Mouse (Mus musculus): ENCODE data around the gene Art2b.
"Not testable (repeated sequence)": the region's sequence is repeated elsewhere in the genome, so short reads cannot be mapped to it uniquely, and the experiment has no call there.

The Art2b gene

DNA sequence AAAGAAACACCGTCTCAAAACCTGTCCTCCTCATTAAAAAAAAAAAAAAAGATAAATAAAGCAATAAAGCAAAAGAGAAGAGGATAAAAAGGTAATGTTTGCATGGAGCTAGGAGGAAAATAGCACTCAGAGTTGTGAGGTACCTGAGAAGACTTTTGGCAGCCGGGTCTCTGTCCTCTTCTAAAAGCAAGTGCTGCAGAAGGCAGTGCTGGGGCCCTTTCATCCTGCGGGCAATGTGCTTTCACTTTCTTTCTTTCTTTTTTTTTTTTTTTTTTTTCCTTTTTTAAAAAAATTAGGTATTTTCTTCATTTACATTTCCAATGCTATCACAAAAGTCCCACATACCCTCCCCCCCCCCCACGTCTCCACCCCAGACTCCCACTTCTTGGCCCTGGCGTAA, at the start of gene Art2b:
Gene Art2b (minus strand): TSS at position 193 of the 400 bp plus-strand sequence.
- DNase-seq (ENCODE audit: low spot score), result no peak

DNA sequence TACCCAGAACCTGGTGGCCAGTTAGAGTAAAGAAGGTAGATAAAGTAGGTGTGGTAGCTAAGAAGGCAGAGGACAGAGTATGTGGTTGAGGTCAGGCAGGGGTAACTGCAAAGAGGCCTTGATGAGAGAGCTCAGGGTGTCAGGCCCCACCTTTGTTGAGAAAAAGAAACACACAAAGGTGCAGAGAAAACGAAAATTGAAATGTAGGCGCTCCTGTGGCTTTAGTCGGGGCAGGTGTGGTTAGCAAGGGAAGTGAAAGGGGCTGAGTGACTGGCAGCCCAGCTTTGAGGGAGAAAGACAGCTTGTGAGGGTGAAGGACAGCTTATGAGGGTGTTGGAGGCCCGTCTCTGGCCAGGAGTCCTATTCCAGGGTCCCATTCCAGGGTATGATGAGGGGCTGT, 49.1 kb upstream of the Art2b start:
- no peak for DNase-seq (ENCODE audit: low spot score)

DNA sequence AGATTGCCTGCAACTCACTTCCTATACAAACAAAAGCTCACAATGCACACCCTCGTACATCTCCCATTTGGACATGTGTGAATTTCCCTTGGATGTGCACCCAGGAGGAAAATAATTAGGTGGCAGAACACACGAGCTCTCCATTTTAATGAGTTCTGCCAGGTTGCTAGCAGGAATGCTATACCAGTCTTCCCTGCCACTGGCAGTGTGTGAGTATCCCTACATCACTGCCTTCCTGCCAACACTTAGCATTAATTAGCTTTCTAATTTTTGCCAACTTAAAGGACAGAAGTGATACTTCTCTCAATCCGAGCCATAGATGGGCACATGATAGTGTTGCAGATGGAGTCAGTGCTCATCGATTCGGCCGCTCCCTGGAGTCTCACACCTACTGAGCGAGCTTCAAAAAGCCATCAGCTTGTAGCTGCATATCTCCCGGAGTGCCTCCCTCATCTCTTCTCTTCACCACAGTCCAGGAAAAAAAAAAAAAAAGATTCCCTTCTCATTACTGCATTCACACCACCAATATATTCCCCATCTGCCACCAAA, 48.3 kb upstream of the Art2b start:
- no peak for DNase-seq (ENCODE audit: low spot score)

DNA sequence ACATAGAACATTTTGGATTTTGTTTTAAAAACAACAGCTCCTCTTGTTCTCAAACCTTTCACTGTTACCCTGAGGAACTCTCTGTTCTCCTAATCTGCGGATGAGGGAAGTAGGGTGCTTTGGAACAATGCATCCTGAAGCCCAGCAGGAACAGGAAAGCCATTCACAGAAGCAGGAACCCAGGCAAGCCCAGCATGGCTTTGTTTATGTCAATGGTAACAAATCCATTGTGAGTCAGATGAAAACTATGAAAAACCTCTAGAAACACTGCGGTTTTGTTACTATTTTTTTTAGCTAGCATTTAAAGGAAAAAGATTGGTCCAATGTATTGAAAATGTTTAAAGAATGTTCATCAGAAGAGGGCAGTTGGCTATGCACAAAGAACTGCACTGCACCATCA, 43.1 kb upstream of the Art2b start:
- DNase-seq (ENCODE audit: low spot score), result no peak

DNA sequence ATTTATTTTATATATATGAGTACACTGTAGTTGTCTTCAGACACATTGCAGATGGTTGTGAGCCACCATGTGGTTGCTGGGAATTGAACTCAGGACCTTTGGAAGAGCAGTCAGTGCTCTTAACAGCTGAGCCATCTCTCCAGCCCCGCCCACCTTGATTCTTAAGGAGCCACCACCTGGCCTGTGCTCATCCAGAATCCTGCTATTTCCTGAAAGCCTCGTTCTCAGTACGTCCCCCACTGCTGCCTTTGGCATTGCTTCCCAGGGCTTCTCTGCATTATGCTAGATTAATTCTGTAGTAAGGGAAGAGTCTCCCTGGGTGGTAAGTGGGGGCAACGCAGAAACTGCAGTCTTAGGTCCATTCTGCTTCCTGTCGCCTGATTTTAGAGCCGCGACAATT, 41.8 kb upstream of the Art2b start:
- not testable (repeated sequence) for DNase-seq (ENCODE audit: low spot score)

DNA sequence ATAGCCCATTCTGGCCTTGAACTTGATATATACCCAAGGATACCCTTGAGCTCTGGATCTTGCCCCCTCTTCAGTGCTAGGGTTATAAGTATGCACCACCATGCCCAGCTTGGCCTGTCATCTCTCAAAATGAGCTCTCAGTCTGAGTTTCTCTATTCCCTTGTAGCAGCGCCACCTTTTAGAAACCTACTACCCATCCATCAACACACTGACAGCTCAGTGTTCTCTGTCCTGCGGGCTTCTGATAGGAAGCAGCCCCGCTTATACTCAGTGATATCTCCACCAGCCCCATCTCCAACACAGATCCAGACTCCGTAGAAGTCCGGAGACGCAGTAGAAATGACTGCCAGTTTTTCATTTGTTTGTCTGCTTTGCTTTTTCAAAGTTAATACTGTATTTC, 38.9 kb upstream of the Art2b start:
- no peak for DNase-seq (ENCODE audit: low spot score)

DNA sequence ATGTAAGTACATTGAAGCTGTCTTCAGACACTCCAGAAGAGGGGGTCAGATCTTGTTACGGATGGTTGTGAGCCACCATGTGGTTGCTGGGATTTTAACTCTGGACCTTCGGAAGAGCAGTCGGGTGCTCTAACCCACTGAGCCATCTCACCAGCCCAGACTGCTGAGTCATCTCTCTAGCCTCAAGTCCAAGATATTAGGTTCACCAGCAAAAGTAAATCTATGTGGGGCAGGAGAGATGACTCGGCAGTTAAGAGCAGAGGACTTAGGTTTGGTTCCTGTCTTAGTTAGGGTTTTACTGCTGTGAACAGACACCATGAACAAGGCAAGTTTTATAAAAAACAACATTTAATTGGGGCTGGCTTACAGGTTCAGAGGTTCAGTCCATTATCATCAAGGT, 36.5 kb upstream of the Art2b start:
- DNase-seq (ENCODE audit: low spot score), result not testable (repeated sequence)

DNA sequence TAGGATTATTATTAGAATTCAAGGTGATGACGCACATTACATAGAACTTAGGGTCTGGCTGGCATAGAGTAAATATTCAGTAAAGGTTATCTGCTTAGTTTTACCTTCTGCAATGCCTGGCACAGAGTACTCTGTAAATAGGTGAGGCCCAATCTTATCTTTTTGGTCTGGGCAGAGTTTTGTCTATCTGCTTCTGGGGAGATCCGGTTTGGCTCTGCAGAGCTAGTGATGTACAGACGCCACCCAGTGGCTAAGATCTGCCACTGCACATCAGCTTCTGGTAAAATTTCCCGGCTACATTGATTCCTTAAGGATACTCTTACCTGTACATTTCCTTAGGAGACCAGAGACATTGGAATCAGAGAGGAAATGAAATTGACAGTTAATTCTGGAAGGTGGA, 35.0 kb upstream of the Art2b start:
- peak; percentile 79 for DNase-seq (ENCODE audit: low spot score)

DNA sequence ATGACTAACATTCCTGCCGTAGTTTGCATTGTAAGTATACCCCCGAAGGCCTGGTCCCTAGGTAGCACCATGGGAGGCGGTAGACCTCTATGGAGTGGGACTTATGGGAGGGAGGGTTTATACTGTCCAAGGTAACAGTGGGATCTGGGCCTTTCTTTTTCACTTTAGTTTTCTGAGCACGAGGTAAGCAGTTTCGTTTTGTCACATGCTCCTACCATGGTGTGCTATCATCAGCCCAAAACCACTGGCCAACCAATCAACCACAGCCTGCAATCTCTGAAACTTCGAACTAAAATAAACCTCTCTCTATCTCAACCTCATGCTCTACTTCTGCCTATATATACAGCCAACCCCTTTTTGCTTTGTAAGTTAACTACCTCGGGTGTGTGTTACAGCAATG, 32.9 kb upstream of the Art2b start:
- no peak for DNase-seq (ENCODE audit: low spot score)

DNA sequence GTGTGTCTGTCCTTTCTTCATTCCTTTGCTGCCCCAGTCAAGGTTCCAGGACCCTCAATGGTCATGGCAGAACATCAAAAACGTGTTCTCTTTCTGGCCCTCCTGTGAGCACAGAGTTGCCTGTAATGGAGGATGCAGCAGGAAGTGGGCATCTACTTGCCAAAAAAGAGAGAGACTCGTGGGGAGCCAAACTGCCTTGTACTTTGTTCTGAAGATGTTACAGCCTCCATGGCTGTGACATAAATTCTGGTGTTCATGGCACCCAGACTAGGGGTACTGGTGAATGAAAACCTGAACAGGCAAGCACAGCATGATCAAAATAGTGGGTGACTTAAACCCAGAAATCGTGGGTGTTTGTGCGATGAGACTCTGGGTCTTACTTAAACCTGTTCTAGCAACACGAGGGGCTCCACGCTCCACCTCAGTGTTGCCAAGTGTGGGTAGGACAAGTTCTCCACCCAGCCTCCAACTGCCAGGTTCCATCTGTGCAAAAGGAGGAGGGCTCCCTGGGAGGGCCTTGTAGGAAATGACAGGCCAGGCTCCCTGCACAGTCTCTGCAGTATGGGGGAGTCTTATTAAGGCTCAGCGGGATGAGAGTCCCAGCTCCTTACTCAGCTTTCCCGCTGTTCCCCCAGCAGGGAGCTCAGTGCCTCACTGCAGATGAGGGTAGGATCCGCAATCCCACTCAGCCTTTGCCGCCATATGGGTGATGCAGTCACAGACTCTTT, 32.2 kb upstream of the Art2b start:
- no peak for DNase-seq (ENCODE audit: low spot score)

DNA sequence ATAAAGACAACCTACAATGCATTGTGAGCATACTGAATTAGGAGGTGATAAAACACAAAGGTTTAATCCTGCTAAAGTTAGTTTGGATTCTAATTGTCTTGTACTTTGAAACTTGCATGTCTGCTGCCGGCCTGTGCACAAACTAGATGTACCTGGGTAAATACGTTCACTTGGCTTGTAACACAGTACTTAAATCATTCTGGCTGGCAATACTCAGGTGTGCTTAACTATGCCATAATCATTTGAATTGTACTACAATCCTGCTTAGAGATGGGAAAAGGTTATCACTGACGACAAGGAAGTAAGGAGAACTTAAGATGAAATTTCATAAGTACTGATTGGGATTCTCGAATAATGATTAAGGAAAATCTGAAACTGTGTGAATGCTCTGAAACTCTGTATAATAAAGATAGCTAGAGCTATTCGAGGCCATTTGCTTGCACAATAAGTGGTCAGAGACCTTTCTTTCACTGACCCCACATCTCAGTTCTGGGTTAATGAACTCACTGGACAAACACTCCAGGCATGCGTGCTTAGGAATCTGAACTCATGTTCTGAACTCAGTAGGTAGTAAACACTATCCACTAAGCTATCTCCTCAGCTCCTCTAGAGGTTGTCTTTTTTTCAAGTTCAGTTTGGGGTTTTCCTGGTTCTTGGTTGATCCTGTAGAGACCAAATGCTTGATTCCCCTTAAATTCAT, 30.9 kb upstream of the Art2b start:
- DNase-seq (ENCODE audit: low spot score), result no peak

DNA sequence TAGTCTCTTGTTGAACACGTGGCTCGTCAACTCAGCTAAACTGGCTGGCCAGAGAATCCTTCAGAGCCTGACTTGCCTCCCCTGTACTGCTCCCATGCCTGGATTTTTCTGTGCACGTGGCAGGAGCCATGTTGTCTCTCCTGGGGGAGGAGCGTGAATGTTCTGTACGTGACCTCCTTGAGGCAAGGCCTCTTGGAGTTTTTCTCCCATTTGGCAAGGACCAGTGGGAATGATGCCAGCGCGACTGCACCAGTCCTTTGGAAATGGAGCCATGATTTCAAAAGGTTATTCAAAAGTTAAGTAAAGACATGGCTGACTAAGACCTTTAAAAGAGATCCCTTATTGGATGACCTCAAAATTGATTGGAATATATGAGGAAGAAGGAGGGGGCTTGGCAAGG, 30.0 kb upstream of the Art2b start:
- no peak for DNase-seq (ENCODE audit: low spot score)

DNA sequence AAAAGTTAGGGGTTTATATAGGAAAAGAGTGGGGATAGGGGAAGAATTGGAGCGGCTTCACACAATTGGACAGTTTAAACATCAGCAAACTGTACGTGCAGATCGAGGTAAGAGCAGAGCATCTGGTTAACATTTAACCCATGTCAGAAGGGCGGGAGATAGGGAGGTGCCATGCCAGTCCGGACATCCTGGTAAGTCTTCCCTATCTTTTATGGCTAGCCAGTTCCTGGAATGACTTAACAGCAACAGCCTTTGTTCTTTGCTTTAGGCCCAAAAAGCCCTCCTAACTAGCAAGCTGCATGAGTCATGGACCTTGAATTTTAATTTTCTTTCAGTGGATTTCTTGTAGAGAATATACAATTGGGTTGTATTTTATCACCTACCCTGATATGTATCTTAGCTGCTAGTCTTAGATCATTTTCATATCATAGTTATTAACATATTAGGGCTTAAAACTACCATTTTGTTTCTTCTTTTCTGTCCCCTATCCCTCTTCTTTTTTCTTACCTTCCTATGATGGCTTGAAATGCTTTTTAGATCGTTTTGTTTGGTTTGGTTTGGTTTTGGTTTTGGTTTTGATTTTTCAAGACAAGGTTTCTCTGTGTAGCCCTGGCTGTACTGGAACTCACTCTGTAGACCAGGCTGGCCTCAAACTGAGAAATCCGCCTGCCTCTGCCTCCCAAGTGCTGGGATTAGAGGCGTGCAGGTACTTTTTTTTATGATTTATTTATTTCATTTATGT, 27.6 kb upstream of the Art2b start:
- DNase-seq (ENCODE audit: low spot score), result not testable (repeated sequence)

DNA sequence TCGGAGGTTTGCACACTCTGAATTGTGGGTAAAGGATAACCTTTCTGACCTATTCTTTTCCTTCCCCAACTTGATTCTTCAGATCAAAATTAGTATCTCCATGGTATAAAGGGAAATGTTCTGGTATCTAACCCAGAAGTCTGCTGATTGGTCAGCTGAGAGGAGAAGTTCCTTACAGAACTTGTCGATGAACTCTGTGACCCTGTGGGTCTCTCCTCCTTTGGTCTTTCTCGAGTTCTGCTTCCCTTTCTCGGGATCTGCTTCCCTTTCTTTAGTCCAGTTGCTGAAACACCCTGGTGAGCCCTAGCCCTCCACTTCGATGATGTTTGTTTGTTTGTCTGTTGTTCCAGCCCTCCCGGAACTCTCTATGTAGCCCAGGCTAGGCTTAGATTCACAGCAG, 22.4 kb upstream of the Art2b start:
- no peak for DNase-seq (ENCODE audit: low spot score)

DNA sequence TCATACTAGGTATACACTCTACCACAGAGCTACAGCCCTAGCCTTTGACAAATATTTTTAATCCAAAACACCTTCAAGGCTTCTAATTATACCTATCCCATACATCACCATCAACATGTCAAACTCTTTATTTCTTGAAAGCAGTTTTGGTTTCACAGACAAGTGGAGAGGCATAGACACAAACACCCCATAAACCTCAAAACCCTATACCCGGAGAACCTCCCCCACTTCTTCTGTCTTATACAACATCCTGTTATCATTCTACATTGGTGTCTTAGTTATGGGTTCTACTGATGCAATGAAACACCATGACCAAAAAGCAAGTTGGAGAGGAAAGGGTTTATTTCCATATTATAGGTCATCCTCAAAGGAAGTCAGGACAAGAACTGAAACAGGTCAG, 15.0 kb upstream of the Art2b start:
- no peak for DNase-seq (ENCODE audit: low spot score)

DNA sequence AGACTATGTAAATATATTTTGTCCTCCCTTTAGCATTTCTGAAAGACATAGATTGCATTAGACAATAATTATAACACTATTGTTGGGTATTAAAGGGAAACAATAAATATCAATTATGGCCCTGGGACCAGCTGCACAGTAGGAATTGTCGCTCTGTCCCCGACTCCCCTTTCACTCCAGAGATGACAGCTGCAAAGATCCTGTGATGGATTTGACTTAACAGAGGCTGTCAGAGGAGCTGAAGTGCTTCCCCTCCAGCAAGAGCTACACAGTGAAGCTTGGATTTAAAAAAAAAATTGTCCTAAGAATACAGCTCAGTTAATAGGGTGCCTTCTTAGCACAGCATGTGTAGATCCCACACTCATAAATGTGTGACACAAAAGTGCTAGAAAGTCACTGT, 13.1 kb upstream of the Art2b start:
- no peak for DNase-seq (ENCODE audit: low spot score)

DNA sequence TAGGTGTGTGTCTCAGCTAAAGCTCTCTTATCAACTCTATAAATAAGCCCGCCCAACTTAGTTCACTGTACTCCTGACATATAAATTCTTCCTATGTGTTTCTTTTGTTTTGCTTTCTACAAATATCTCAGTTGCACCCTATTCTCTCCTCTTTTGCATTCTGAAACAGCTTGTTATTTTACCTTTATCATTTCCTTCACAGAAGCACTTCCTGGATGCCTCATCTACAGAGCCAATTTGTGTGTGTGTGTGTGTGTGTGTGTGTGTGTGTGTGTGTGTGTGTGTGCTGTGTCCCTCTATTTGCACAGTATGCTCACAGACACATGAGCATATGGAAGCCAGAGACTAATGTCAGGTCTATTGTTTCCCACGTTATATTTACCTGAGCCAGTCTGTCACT, 9.6 kb upstream of the Art2b start:
- DNase-seq (ENCODE audit: low spot score), result no peak

DNA sequence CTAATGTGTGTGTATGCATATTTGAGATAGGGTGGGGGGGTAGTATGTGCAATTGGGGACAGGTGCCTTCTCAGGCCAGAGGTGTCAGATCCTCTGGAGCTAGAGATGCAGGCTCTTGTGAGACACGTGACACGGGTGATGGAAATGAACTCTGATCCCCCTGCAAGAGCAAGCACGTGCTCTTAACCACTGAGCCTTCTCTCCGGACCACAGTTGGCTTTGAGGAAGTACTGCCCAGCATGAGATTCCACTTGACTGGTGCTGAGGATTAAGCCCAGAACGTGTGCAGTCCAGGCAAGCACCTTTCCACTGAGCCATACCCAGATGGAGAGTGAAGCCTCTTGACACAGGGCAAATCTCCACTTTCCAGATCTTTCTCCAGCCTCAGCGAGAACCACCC, 1.1 kb downstream of the Art2b start:
- DNase-seq (ENCODE audit: low spot score), result not testable (repeated sequence)

DNA sequence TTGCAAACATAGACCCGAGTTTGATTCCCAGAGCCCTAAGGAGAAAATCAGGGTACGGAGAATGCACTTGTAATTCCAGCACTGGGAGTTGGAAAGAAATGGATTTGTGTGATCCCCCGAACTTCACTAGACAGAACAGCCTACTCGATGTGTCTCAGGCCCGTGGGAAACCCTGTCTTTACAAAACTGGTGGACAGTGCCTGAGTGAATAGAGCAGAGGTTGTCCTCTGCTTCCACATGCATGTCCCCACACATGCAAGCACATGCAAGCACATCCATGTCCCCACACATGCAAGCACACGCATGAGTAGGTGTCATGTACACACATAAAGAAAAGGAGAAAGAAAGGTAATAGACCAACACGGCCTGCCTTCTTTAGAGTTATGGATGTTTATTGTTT, 3.4 kb downstream of the Art2b start:
- no peak for DNase-seq (ENCODE audit: low spot score)

DNA sequence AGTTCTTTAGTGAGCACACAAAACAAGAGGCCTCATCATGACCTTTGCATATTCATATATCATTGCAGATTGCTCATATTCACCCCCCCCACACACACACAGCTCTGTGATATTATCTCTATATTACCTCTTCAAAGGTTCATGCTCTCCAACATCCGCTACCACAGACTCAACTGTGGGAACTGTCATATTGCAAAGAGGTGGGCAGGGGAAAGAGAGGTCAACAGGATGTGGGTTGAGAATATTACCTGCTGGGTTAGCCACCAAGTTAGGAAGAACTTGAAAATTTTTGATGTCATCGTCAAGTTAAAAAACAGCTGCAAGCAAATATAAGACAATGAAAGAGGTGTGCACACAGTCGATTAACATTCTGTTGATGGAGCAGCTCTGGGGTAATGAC, 4.5 kb downstream of the Art2b start:
- not testable (repeated sequence) for DNase-seq (ENCODE audit: low spot score)

DNA sequence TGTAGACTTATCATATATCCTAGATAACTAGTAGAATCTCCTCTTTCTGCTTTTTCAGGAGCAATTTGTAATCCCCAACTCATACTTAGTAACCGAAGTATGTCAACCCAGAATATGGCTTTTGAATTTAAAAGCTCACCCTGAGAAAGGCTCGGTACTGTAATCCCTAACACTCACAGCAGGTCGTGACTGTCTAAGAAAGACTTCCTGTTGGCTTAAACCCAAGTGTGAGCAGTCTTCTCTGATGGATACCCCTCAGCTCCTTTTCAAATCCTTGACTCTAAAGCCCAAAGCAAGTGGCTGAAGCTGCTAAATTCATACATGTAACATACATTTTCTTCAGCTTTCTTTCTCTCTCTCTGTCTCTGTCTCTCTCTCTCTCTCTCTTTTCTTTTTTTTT, 11.0 kb downstream of the Art2b start:
- DNase-seq (ENCODE audit: low spot score), result no peak

DNA sequence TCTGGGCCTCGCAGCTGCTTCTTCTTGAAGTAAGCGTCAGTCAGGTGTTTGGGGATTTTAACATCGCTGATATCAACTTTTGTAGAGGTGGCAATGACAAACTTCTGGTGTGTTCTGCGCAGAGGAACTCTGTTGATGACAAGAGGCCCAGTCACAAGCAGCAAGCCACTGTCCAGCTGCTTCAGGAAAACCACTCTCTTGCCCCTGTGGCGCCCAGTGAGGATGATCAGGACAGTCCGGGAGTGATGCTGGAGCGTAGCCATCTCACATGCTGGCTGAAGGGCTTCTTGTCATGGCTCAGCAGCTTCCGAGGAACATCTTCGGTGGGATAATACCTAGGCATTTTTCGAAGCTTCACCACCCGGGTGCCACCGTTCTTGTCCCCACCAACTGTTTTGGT, 11.8 kb downstream of the Art2b start:
- not testable (repeated sequence) for DNase-seq (ENCODE audit: low spot score)

DNA sequence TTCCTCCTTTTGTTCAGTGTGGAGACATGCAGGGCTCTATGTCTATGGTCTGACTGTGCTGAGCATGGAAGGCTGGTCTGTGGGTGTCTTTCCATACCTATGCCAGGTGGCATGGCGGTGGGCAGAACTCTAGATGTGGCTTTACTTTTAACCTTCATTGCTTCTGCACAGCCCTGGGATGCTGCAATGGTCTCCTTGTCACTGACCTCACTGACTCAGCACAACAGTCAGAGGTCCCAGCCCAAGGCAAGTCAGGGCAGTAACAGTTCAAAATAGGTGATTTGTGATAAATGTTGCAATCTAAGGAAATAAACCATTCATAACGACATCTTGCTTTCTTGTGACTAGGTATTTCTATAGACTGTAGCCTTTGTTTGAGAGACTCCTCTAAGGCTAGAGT, 21.3 kb downstream of the Art2b start:
- no peak for DNase-seq (ENCODE audit: low spot score)

All from embryo, embryonic 10.5 days (tissue).